Mouse (Mus musculus): Measurements from ENCODE around the gene Rdh14.

Gene Rdh14

DNA sequence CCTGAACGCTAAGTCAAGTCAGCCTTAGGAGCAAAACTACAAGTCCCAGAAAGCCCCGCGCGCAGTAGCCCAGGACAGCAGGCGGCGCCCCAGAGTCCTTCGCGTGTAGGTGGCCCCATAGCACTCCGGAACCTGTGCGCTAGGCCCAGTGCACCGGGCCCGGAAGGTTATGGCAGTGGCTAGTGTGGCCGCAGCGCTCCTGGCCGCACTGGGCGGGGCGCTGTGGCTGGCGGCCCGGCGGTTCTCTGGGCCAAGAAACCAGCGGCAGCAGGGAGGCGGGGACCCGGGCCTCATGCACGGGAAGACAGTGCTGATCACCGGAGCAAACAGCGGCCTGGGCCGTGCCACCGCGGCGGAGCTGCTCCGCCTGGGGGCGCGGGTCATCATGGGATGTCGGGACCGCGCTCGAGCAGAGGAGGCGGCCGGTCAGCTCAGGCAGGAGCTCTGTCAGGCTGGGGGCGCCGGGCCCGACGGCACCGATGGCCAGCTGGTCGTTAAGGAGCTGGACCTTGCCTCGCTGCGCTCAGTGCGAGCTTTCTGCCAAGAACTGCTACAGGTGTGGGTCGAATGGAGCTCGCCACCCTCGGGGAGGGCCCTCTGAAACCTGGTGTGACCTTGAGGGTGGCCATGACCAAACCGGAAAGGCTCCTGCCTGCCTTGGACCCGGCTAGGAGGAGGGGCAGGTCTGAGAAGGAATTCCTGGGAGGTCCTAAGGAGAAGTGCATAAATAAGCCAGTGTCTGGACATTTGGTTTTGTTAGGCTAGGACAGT, at the start of gene Rdh14:
Rdh14 (plus strand) TSS at position 102 of the 771 bp plus-strand sequence.
- peak; percentile 95 for DNase-seq (ENCODE audit: low spot score)

DNA sequence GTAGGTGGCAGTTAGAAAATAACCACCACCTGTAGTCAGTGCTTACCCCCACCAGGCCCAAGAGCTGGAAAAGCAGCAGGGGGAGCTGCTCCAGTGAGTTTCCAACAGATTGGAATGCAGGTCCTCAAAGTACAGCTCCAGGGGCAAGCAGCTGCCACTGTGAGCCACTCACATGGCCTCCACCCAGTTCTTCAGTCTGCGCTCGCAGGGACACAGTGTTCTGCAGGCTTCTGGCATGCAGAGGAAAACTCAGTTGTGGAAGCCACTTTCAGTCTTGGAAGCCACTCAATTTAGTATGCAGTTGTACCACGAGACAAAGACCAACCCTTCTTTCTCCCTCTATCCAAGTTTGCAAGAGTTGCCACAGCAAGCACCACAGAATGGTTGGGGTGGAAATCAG, 39.9 kb upstream of the Rdh14 start:
- DNase-seq (ENCODE audit: low spot score) = no peak

DNA sequence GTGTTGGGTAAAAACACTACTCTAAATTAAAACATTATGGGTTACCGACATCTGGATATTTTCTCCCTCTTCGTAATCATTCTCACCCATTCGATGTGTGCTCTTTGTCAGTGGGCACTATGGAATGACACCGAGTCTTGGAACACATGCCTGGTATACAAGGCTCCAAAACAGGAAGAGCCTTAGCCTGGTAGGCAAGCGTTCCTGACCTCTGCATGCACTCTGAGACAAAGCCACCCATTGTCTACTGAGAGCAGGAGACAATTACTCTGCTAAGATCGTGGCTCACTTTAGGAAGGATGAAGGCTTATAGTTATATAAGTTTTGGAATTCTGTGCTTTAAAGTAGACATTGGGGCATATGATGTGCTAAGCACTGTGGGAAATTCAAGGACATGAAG, 32.8 kb upstream of the Rdh14 start:
- peak; percentile 9 for DNase-seq (ENCODE audit: low spot score)

DNA sequence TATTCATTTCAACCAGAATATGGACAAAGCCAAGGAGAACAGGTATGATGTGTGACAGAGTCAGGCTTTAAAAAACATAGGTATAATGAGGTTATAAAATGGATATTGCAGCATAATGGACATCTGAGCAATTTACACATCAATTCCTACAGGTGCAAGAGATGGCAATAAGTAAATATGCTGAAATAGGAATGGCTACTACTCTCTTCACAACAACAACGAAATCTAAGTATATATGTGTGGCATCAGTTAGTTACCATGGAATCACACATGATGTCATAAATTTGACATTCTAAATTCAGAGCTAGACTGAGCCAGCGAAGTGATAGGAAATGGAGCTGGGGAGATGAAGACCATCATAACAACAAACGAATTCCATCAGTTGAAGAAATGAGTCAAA, 20.9 kb upstream of the Rdh14 start, which contains the start of gene Nt5c1b:
Nt5c1b (plus strand) TSS at position 301 of the 400 bp plus-strand sequence.
- DNase-seq (ENCODE audit: low spot score) = no peak

DNA sequence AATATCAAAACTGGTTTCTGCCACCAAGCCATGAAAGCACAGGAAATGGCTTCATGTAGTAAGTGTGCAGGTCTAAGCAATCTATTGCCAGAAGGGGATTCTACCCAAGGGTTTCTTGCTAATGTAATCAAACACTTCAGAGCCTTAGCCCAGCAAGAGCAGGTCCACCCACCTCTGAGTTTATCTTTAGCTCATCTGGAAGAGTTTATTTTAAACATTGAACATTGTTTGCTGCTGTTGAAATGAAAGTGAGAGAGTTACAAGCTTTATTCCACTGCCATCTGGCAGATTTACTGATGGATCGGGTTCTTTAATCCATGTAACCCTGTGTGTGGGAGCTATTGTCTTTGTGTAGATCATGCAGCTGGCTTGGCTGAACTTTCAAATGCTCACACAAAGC, 10.2 kb downstream of the Rdh14 start:
- DNase-seq (ENCODE audit: low spot score) = no peak

DNA sequence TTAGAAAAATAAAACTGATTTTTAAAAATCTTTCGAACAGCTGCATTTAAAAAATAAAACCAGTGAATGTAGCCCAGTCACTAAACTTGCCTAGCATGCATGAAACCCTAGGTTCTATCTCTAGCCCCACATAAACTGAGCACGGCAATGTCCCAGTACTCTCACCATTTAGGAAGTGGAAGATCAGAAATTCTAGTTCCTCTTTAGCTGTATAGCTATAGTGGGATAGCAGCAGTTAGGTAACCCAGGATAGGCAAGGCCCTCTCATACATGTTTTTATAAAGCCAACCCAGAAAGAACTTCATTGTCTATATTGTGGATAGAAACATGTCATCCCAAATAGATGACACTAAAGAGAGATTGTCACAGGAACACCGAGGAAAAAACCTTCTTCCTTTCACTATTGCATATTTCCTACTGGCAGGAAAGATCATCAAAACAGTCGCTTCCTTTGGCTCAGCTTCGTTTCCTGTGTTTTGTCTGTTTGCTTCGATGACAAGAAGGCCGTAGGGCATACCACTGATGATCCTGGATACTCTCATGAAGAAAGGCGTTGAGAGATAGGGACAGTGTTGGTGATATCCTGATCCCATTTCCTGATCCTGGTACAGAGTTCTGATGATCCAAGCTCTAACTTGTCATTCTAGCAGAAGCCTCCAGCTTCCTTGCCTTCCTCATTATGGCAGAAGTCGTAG, 12.0 kb downstream of the Rdh14 start:
- no peak for DNase-seq (ENCODE audit: low spot score)

DNA sequence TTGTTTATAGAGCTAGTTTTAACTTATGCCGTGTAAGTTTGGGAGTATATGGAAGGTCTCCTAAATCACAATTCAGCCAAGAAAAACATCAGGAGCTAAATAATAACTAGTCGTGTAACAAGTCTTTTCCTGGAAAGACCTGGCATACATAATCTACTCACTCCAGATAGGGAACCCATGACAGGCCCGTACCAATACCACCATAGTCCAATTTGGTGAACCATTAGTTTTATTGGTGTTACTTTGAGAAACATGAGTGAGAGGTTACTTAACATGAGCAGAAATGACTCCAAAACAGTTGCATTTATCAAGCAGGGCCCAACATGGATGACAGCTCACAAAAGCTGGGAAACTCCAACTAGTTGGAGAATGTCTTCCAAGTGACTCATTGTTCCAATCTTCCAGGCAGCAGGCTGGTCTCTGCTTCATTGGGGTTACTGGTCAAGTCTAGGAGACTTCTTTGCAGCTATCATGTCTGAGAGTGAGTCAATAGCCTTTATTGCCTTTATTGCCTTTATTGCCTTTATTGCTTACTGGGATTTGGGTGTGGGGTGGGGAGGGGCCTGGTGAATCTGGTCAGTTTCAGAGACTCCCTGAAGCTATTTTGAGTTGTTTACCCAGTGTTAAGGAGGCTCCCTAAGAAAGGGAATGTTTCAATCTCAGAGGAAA, 20.1 kb downstream of the Rdh14 start:
- no peak for DNase-seq (ENCODE audit: low spot score)

DNA sequence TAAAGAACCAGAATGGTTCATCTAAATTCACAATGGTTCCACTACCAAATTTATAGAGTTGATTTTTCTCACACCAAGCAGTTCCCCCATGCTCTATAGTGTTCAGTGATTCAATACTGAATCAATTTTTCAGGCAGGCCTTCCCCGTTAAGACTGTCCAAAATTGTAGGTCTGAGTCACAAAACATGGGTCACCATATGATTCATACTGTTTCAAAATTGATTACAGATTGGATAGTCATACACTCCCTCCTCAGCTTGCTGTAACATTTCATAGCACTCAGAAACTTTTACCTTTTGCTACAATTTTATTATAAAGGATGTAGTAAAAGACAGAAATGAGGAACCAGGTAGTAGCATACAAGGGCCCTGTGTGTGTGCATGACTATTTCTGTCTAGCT, 20.9 kb downstream of the Rdh14 start:
- DNase-seq (ENCODE audit: low spot score) = no peak

DNA sequence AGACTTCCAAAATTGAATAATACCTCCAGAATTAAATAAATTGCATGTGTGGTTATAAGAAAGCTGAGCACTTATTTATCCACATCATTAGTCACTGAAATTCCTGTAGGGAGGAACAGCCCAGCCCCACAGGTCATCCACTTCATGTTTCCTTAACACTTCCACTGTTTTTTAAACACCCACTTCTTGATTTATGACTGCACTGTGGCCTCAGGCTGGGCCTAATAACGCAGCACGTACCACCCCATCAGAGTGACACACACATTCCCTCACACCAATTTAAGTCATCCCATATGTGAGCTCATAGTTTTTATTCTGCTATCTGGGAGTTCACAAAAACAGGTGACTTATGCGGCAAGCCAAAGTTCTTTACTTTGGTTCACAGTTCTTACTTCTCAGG, 31.8 kb downstream of the Rdh14 start:
- no peak for DNase-seq (ENCODE audit: low spot score)

DNA sequence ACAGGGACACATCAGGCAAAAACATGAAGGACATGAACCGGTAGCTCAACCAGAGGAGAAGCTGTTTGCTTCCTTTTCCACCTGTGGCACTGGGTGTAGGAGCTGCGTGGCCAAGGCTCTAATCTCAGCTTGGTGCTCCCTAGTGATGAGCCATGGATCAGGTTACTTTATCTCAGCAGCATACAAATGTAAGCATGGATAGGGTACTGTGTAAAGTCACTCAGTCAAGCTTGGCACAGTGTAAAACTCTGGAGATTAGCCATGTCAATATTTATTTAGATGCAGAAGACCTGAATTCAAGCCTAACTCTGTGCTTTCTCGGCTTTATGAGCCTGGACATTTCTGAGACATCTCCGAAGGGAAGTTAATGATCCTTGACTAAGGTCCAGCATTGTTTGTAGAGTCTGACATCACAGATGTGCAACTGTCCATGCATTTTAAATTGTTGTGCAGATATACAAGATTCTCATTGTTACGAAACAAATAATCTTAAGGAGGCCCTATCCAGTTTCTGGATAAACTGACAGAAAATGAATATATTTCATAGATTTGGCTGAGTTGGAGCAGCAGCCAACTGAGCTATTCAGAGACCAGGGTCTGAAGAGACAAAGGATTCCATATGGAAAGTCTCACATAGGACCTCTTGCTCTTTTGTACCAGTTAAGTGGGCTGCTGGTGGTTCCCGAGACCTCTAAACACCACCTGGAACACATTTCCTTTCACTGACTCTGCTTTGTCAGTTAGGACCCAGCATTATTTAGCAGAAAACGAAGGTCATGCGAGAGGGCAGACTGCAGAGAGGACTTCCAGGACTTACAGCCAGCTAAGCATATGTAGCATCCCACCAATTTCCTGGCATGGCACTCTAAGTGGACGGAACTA, 35.7 kb downstream of the Rdh14 start:
- DNase-seq (ENCODE audit: low spot score) = no peak

DNA sequence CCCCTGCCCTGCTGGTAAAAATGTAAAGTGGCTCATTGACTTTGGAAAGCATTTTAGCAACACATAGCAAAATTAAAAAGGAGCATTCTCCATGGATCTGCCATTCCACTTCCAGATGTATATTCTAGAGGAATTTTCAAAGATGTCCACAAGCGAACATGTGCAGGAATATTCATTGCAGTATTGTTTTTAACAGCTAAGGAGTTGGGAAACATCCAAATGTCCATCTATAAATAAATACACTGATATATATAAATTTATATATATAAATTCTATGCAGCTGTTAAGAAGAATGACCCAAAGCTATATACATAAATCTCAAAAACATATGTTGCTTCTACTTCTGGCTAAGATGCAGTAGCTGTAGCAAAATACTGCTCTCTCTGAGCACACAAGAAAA, 40.4 kb downstream of the Rdh14 start:
- no peak for DNase-seq (ENCODE audit: low spot score)

DNA sequence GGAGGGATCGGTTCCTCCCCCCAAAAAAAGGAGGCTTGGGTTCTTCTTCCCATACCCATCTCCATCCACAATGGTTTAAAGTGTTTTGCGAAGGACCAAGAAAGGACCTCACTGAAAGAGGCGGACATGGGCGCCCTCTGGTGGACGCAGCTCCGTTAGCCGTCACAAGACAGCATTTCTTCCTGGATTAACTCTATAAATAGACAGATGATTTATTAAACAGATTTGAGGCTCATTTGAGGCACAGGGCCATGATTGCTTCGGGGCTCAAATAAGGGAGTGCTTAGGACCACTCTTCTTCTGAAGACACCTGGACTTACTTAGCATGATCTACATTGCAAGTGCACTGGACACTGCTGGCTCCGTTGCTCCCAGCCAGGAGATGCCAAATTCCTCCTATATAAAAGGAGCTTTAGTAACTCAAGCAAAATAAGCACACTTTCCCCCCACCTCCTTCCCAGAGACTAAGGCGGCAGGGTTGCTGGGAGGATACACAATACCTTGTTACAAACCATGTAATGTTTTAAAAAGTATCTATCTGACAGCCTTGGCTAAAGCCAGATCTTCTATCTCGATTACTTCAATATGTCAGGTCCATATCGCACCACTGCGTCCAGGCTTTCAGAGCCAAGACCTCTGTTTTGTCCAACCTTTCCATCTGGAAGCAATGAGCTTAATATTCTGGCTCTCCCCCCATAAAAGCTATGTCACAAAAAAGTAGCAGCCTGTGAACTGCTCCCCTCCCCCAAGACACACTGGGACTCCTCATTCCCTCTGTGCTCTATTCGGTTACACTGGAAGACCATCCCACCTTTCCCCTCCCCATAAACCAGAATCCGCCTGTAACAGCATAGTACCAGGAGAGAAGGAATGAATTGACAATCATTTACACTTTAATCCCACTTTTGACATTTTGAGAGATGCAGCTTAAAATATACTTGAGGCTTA, 47.8 kb downstream of the Rdh14 start:
- DNase-seq (ENCODE audit: low spot score) = peak; percentile 92

DNA sequence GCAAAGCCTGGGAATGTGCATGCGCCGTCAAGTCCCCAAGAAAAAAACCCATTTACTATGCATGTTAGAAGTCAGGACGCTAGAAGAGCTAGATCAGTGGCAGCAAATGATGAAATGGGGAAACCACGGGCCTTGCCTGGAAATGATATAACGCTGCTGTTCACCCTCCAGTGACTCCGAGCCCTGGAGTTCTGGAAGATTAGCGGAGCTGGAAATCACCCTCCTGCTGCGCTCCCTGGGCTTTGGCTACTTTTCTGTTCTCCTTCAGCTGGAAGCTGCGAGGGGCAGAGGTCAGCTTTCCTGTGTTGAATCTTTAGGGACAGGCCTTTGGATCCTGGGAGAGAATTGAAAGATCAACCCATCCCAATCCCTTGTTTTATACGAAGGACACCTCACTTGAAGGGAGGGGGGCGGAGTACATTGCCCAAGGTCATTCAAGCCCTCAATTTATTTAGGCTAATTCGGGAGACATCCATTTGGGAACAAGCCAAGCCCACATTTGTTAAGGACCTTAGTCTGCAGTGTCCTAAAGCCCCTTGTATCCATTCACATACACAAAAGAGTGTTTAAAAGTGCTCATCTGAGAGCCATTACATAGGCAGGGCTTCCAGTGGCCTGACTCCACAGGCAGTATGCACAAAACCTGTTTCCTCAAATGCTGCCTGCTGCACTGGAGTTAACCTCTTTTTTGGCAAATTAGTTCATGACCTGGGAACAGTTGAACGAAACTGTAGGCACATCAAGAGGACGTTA, 49.1 kb downstream of the Rdh14 start:
- DNase-seq (ENCODE audit: low spot score) = peak; percentile 49

All from retina, embryonic 14.5 days (tissue).